Mouse (Mus musculus): Measurements from ENCODE around the gene Olfr434. TPM values are rescaled to one million over a fixed set of nuclear protein-coding genes. Genes with fewer than 3 reads are reported as not detected.
A peak's percentile ranks its signal among the peaks of the same experiment; 100 is the strongest.
"Not testable (repeated sequence)": the region's sequence is repeated elsewhere in the genome, so short reads cannot be mapped to it uniquely, and the experiment has no call there.

Gene Olfr434
- polyA plus RNA-seq (2015; fragmentation: Nextera tagmentation; extraction: Ambion mirVana): not detected in 2 replicates

- not testable (repeated sequence) for H3K27ac ChIP-seq; H3K27me3 ChIP-seq; H3K4me1 ChIP-seq (replicated peaks); H3K9ac ChIP-seq (replicated peaks); ATAC-seq; H3K4me2 ChIP-seq (replicated peaks); H3K9me3 ChIP-seq; H3K4me3 ChIP-seq (replicated peaks); H3K36me3 ChIP-seq
Observed at GRCm38 (mm10) chr6:43212873-43213272, at the start of gene Olfr434. Gene Olfr434, plus strand, starts transcription at chr6:43213021.

GRCm38 (mm10) chr6:43167246-43167645, 45.6 kb upstream of the Olfr434 start:
- H3K36me3 ChIP-seq: no peaks in the 10 kb centered on the region
- H3K4me3 ChIP-seq (replicated peaks): no peak overlapping the region
- WGBS: 95% methylated on average over 4 of the region's 4 CpGs
- H3K4me2 ChIP-seq (replicated peaks): no peak overlapping the region
- no peaks in the 10 kb centered on the region for H3K9me3 ChIP-seq
- no peaks in the 10 kb centered on the region for H3K27me3 ChIP-seq
- no peak for ATAC-seq
- no peak overlapping the region for H3K9ac ChIP-seq (replicated peaks)
- no peak overlapping the region for H3K27ac ChIP-seq
- no peaks in the 10 kb centered on the region for H3K4me1 ChIP-seq (replicated peaks)

DNA sequence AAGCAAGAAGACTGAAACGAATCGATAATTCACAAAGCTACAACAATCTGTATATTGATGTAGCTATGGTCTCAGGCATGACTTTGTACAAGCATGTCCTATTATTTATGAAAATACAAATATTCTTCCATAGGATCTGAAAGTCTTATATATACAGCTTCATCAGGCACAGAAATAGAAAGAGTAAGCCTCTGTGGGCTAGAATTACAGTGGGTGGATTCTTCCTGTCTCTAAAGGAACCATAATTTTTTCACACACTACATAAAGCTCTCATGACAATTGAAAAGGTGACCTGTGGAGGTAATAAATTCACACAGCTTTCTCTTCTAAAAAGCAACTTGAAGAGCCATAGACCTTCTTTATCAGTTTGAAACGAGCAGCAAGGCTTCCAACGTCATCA, 41.0 kb upstream of the Olfr434 start, which contains the start of gene Olfr13:
TSS of gene Olfr13 (plus strand) at position 301 of the 400 bp plus-strand sequence.
- H3K4me3 ChIP-seq (replicated peaks): no peak within 1 kb of the TSS
- 79% methylated on average over 4 of the region's 4 CpGs for WGBS
- no peak for ATAC-seq
- no peaks in the 10 kb centered on the region for H3K9me3 ChIP-seq
- H3K4me1 ChIP-seq (replicated peaks): no peaks in the 10 kb centered on the region
- no peak within 1 kb of the TSS for H3K4me2 ChIP-seq (replicated peaks)
- no peak within 1 kb of the TSS for H3K9ac ChIP-seq (replicated peaks)
- no peak within 1 kb of the TSS for H3K27ac ChIP-seq
- no peaks in the 10 kb centered on the region for H3K36me3 ChIP-seq
- no peaks in the 10 kb centered on the region for H3K27me3 ChIP-seq

DNA sequence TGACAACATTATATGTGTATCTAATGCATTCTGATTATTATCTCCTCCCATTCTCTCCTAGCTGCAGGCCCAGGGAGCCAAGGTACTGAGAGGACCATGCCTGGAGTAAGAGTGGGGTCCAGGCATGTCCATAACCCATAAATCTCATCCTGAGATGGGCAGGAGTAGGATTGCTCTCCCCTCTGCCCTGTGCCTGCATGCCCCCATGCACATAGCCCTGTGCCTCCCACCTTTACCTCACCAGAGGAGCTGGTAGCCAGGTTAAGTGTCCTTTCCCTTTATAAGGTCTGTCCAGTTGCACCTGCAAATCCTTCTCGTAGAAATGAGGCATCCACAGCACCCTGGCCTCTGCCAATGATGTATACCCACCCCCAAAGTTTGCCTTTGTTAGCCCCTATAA, 34.7 kb upstream of the Olfr434 start:
- no peaks in the 10 kb centered on the region for H3K27me3 ChIP-seq
- no peak overlapping the region for H3K4me3 ChIP-seq (replicated peaks)
- no peak overlapping the region for H3K4me2 ChIP-seq (replicated peaks)
- 76% methylated on average over 1 of the region's 1 CpGs for WGBS
- no peaks in the 10 kb centered on the region for H3K36me3 ChIP-seq
- peak; percentile 70 for ATAC-seq
- peak overlapping the region; percentile 26; the same call in 1 of the 2 replicates for H3K27ac ChIP-seq
- no peak overlapping the region for H3K9ac ChIP-seq (replicated peaks)
- H3K4me1 ChIP-seq (replicated peaks): peaks cover 11% of the 10 kb centered on the region; the same call in 1 of the 2 replicates
- H3K9me3 ChIP-seq: no peaks in the 10 kb centered on the region

GRCm38 (mm10) chr6:43178584-43179501, 34.0 kb upstream of the Olfr434 start:
- ATAC-seq: peak; percentile 84
- no peak overlapping the region for H3K4me3 ChIP-seq (replicated peaks)
- peak overlapping the region; percentile 26; the same call in 1 of the 2 replicates for H3K27ac ChIP-seq

GRCm38 (mm10) chr6:43190986-43191385, 21.8 kb upstream of the Olfr434 start:
- Histone ChIP-seq H3K4me3 (replicated peaks) (no peak overlapping the region), H3K4me1 (replicated peaks) (no peaks in the 10 kb centered on the region), H3K9me3 (no peaks in the 10 kb centered on the region), H3K4me2 (replicated peaks) (no peak overlapping the region), H3K9ac (replicated peaks) (no peak overlapping the region), H3K27ac (no peak overlapping the region), H3K27me3 (no peaks in the 10 kb centered on the region), H3K36me3 (no peaks in the 10 kb centered on the region)
- 87% methylated on average over 3 of the region's 3 CpGs for WGBS
- no peak for ATAC-seq

More at GRCm38 (mm10) chr6:43178584-43179501, 34.0 kb upstream of the Olfr434 start:
- WGBS: 52% methylated on average over 6 of the region's 6 CpGs
- Histone ChIP-seq H3K27me3 (no peaks in the 10 kb centered on the region), H3K4me2 (replicated peaks) (no peak overlapping the region), H3K36me3 (no peaks in the 10 kb centered on the region), H3K9me3 (no peaks in the 10 kb centered on the region), H3K9ac (replicated peaks) (no peak overlapping the region), H3K4me1 (replicated peaks) (peaks cover 11% of the 10 kb centered on the region; the same call in 1 of the 2 replicates)

- no peak within 1 kb of the TSS for H3K4me2 ChIP-seq (replicated peaks)
- no peak for ATAC-seq
- H3K27me3 ChIP-seq: no peaks in the 10 kb centered on the region
- no peak within 1 kb of the TSS for H3K27ac ChIP-seq
- H3K9me3 ChIP-seq: no peaks in the 10 kb centered on the region
- H3K4me1 ChIP-seq (replicated peaks): no peaks in the 10 kb centered on the region
- H3K36me3 ChIP-seq: no peaks in the 10 kb centered on the region
- no peak within 1 kb of the TSS for H3K9ac ChIP-seq (replicated peaks)
- H3K4me3 ChIP-seq (replicated peaks): no peak within 1 kb of the TSS
Observed at GRCm38 (mm10) chr6:43196781-43197180, 16.0 kb upstream of the Olfr434 start, which contains the start of gene Olfr435. Gene Olfr435, plus strand, starts transcription at chr6:43197146.

DNA sequence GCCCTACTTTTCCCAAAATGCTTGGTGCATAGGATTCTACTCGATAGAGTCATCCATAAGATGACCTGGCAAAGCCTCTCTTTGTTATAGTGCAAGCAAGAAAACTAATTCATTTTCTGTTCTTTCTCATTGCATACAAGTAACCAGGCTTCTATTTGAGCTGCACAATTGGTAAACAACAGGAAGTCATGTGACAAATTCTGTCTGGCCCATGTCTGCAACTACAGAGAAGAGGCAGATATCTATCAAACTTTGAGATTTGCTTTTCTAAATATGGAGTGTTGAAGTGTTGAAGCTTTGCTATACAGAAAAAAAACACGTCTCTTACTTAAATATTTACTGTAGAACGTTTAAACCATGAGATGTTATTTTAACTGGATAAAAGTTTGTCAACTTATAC, 14.7 kb upstream of the Olfr434 start:
- Histone ChIP-seq H3K27ac (no peak overlapping the region), H3K9me3 (no peaks in the 10 kb centered on the region), H3K9ac (replicated peaks) (no peak overlapping the region), H3K36me3 (no peaks in the 10 kb centered on the region), H3K4me3 (replicated peaks) (no peak overlapping the region), H3K4me1 (replicated peaks) (no peaks in the 10 kb centered on the region), H3K4me2 (replicated peaks) (no peak overlapping the region), H3K27me3 (no peaks in the 10 kb centered on the region)
- ATAC-seq: no peak
- 89% methylated on average over 3 of the region's 3 CpGs for WGBS

GRCm38 (mm10) chr6:43202786-43203185, 10.0 kb upstream of the Olfr434 start:
- no peak for ATAC-seq
- no peak overlapping the region for H3K27ac ChIP-seq
- no peaks in the 10 kb centered on the region for H3K27me3 ChIP-seq
- no peak overlapping the region for H3K4me2 ChIP-seq (replicated peaks)
- no peaks in the 10 kb centered on the region for H3K36me3 ChIP-seq
- H3K9me3 ChIP-seq: no peaks in the 10 kb centered on the region
- no peak overlapping the region for H3K9ac ChIP-seq (replicated peaks)
- H3K4me3 ChIP-seq (replicated peaks): no peak overlapping the region
- H3K4me1 ChIP-seq (replicated peaks): no peaks in the 10 kb centered on the region

DNA sequence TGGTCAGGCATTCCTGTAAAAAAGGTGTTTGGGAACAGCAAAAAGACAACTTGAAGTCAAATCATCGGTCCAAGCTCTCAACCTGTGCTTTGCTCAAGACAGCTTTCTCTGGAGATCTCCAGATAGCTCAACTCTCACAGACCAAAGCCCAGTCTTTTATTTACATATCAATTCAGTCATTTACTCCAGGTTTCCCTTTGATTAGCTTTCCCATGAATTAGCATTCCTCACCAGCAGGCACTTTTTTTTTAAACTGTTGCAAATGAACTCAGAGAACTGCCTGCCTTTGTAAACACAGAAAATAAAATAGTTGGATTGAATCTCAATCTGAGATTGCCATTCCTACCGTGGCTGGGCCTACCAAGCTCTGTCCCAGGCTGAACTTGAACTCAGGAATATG, 7.5 kb upstream of the Olfr434 start:
- Histone ChIP-seq H3K36me3 (no peaks in the 10 kb centered on the region), H3K4me1 (replicated peaks) (no peaks in the 10 kb centered on the region), H3K9me3 (no peaks in the 10 kb centered on the region), H3K4me2 (replicated peaks) (no peak overlapping the region), H3K9ac (replicated peaks) (no peak overlapping the region), H3K27ac (no peak overlapping the region), H3K27me3 (no peaks in the 10 kb centered on the region), H3K4me3 (replicated peaks) (no peak overlapping the region)
- ATAC-seq: no peak
- 39% methylated on average over 2 of the region's 2 CpGs for WGBS

DNA sequence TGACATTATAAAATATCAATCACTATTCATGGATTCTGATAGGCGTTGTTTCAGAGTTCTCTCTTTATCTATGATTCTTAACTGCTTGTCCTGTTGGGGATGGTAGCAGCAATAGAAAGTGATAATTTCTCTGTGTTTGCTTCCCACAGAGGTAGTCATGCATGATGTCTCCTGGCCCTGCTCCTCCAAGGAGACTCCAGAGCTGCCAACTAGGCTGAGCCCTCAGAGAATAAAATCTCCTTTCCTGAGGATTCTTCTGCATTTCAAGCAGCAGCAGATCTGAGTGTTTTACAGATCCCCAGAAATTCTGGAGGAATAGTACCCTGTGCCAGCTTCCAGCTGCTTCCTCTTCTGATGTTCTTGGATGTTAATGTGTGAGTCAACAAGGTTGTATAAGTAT, 18.4 kb downstream of the Olfr434 start, which contains the start of gene Olfr47:
TSS of gene Olfr47 (plus strand) at position 275 of the 400 bp plus-strand sequence.
- 93% methylated on average over 1 of the region's 1 CpGs for WGBS
- not testable (repeated sequence) for H3K27me3 ChIP-seq; H3K9ac ChIP-seq (replicated peaks); H3K9me3 ChIP-seq; H3K4me3 ChIP-seq (replicated peaks); H3K4me2 ChIP-seq (replicated peaks); H3K27ac ChIP-seq; H3K36me3 ChIP-seq; ATAC-seq; H3K4me1 ChIP-seq (replicated peaks)

GRCm38 (mm10) chr6:43242061-43242460, 29.2 kb downstream of the Olfr434 start:
- 17% methylated on average over 4 of the region's 4 CpGs for WGBS
- Histone ChIP-seq H3K4me3 (replicated peaks) (no peak overlapping the region), H3K4me2 (replicated peaks) (no peak overlapping the region), H3K27ac (no peak overlapping the region), H3K4me1 (replicated peaks) (no peaks in the 10 kb centered on the region), H3K27me3 (no peaks in the 10 kb centered on the region), H3K9me3 (no peaks in the 10 kb centered on the region), H3K36me3 (no peaks in the 10 kb centered on the region), H3K9ac (replicated peaks) (no peak overlapping the region)
- no peak for ATAC-seq

All from midbrain, embryonic 13.5 days (tissue).